Mouse (Mus musculus): ENCODE data around the gene Abhd15. TPM values are rescaled to one million over a fixed set of nuclear protein-coding genes. Genes with fewer than 3 reads are reported as not detected.

Abhd15 gene
- polyA plus RNA-seq (2015; fragmentation: Nextera tagmentation; extraction: Ambion mirVana): 3.2 TPM in 2 replicates

DNA sequence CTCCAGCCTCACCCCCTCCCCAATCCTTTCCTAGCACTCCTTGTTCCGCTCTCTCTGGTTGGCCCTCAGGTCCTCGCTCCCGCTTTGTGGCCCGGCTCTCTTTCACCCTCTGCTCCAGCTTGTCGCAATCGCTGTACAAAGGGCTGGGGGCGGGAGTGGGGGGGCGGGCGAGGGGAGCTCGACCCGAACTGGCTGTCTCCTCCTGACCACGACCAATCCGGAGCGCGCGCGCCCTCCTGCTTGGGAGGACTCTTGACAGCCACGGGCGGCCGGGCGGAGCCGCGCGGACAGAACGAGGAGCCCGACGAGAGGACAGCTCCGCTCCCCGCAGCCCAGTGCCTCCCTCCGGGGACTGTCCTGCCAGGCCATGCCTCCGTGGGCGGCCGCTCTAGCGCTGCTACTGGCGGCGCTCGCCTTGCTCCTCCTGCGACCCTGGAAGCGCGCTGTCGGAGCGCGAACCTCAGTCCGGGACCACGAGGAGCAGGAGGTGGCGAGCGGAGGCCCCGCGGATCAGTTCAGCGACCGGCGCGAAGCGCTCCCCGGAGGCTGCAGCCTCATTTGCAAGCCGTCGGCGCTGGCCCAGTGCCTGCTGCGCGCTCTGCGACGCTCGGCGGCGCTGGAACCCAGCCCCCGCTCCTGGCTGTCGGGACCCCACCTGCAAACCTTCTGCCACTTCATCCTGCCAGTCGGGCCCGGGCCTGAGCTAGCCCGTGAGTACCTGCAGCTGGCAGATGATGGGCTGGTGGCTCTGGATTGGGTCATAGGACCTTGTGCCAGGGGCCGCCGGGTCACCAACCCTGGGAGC is at the start of gene Abhd15:
TSS of gene Abhd15 (plus strand) at position 290 of the 805 bp plus-strand sequence.
- Histone ChIP-seq H3K36me3 (ENCODE audit: control insufficient read depth, insufficient read depth) (no peaks in the 10 kb centered on the region), H3K4me3 (ENCODE audit: low read length) (peak within 1 kb of the TSS; percentile 74), H3K4me2 (ENCODE audit: low read depth, low read length) (peak within 1 kb of the TSS; percentile 98), H3K9me3 (replicated peaks; ENCODE audit: control insufficient read depth, low read length) (no peaks in the 10 kb centered on the region), H3K4me1 (ENCODE audit: control insufficient read depth, insufficient read depth, low read length) (peaks cover 25% of the 10 kb centered on the region), H3K27me3 (ENCODE audit: control insufficient read depth, insufficient read depth, low read length) (peaks cover 4% of the 10 kb centered on the region; the same call in 1 of the 2 replicates), H3K9ac (ENCODE audit: low read length) (peak within 1 kb of the TSS; percentile 78), H3K27ac (ENCODE audit: low read length) (peak within 1 kb of the TSS; percentile 58)
- WGBS: under 1% methylated on average over 72 of the region's 72 CpGs
- ATAC-seq (replicated peaks; ENCODE audit: extremely low read depth, insufficient read depth, low FRiP score): peak; percentile 44

DNA sequence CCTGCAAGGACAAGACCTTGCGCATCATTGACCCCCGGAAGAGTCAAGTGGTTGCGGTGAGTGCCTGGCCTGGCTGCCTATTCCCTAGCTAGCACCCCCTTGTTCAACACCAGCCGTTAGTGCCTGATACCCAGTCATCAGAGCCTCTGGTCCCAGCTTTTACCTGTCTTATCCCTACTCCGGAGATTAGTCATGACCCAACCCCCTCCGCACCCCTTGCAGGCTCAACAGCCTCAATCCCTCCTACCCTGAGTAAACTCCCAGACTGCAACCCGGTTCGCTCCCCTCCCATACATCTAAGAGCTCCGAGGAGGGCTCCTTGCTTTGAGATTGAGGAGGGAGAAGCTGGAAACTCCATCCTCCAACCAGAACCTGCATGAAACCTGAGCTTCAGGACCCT is 48.4 kb upstream of the Abhd15 start:
- no peak overlapping the region for H3K9ac ChIP-seq (ENCODE audit: low read length)
- H3K4me2 ChIP-seq (ENCODE audit: low read depth, low read length): no peak overlapping the region
- peaks cover 36% of the 10 kb centered on the region for H3K4me1 ChIP-seq (ENCODE audit: control insufficient read depth, insufficient read depth, low read length)
- no peaks in the 10 kb centered on the region; the same call in 1 of the 2 replicates for H3K27me3 ChIP-seq (ENCODE audit: control insufficient read depth, insufficient read depth, low read length)
- no peaks in the 10 kb centered on the region for H3K9me3 ChIP-seq (replicated peaks; ENCODE audit: control insufficient read depth, low read length)
- WGBS: 41% methylated on average over 9 of the region's 9 CpGs
- H3K36me3 ChIP-seq (ENCODE audit: control insufficient read depth, insufficient read depth): peaks cover 6% of the 10 kb centered on the region; the same call in 1 of the 2 replicates
- H3K4me3 ChIP-seq (ENCODE audit: low read length): no peak overlapping the region
- no peak for ATAC-seq (replicated peaks; ENCODE audit: extremely low read depth, insufficient read depth, low FRiP score)
- no peak overlapping the region for H3K27ac ChIP-seq (ENCODE audit: low read length)

DNA sequence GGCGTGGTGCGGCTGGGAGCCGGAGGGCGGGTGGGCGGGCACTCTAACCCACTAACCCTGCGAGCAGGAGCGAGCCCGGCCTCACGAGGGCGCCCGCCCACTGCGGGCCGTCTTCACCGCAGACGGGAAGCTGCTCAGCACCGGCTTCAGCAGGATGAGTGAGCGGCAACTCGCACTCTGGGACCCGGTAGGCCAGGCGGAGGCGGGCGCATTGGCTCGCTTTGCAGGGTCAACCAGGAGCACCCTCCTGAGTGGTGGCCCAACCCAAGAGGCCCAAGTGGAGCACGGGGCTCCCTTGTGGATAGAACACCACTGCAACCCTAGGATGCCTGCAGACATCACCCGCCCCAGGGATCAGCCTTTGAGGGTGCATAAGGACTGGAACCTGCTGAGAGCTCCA is 47.8 kb upstream of the Abhd15 start:
- H3K27me3 ChIP-seq (ENCODE audit: control insufficient read depth, insufficient read depth, low read length): no peaks in the 10 kb centered on the region; the same call in 1 of the 2 replicates
- H3K4me1 ChIP-seq (ENCODE audit: control insufficient read depth, insufficient read depth, low read length): peaks cover 33% of the 10 kb centered on the region
- peak overlapping the region; percentile 25; the same call in 1 of the 2 replicates for H3K4me2 ChIP-seq (ENCODE audit: low read depth, low read length)
- H3K36me3 ChIP-seq (ENCODE audit: control insufficient read depth, insufficient read depth): peaks cover 12% of the 10 kb centered on the region
- no peak overlapping the region for H3K27ac ChIP-seq (ENCODE audit: low read length)
- 13% methylated on average over 25 of the region's 25 CpGs for WGBS
- no peaks in the 10 kb centered on the region for H3K9me3 ChIP-seq (replicated peaks; ENCODE audit: control insufficient read depth, low read length)
- ATAC-seq (replicated peaks; ENCODE audit: extremely low read depth, insufficient read depth, low FRiP score): no peak
- no peak overlapping the region for H3K4me3 ChIP-seq (ENCODE audit: low read length)
- no peak overlapping the region for H3K9ac ChIP-seq (ENCODE audit: low read length)

DNA sequence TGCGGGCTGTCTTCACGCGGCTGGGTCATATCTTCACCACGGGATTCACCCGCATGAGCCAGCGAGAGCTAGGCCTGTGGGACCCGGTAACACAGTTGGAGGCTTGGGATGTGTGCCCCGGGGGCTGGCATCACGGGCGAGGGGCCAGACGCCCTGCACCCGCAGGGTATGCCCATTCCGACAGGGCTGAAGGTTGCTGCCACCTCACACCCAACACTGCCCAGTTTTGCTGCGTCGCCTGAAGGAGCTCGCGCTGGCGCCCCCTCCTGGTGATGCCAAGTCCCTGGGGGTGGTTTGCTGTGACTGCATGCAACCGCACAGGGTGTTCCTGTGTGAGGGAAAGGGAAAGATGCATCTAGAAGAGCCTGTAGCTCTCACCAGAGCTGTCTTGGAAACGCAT is 47.1 kb upstream of the Abhd15 start:
- H3K4me3 ChIP-seq (ENCODE audit: low read length): peak overlapping the region; percentile 18; the same call in 1 of the 2 replicates
- no peaks in the 10 kb centered on the region for H3K9me3 ChIP-seq (replicated peaks; ENCODE audit: control insufficient read depth, low read length)
- peak overlapping the region; percentile 16; the same call in 1 of the 2 replicates for H3K9ac ChIP-seq (ENCODE audit: low read length)
- H3K36me3 ChIP-seq (ENCODE audit: control insufficient read depth, insufficient read depth): peaks cover 13% of the 10 kb centered on the region
- no peak overlapping the region for H3K27ac ChIP-seq (ENCODE audit: low read length)
- no peaks in the 10 kb centered on the region; the same call in 1 of the 2 replicates for H3K27me3 ChIP-seq (ENCODE audit: control insufficient read depth, insufficient read depth, low read length)
- WGBS: 20% methylated on average over 20 of the region's 20 CpGs
- H3K4me1 ChIP-seq (ENCODE audit: control insufficient read depth, insufficient read depth, low read length): peaks cover 33% of the 10 kb centered on the region
- H3K4me2 ChIP-seq (ENCODE audit: low read depth, low read length): peak overlapping the region; percentile 25; the same call in 1 of the 2 replicates
- no peak for ATAC-seq (replicated peaks; ENCODE audit: extremely low read depth, insufficient read depth, low FRiP score)

DNA sequence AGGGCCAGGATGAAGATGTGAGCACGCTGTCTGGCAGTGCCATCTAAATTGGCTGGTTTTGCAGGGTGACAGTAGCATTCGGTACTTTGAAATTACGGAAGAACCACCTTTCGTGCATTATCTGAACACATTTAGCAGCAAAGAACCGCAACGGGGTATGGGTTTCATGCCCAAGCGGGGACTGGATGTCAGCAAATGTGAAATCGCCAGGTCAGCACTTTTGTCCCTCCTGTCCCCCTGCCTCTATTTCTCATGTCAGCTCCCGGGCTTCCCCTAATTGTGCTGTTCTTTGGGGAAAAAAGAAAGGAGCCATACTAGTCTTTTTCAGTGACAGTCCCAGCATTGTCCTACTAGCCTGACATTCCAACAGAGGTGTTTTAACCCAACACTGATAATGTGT is 46.5 kb upstream of the Abhd15 start:
- Histone ChIP-seq H3K4me3 (ENCODE audit: low read length) (no peak overlapping the region), H3K27me3 (ENCODE audit: control insufficient read depth, insufficient read depth, low read length) (no peaks in the 10 kb centered on the region; the same call in 1 of the 2 replicates), H3K36me3 (ENCODE audit: control insufficient read depth, insufficient read depth) (peaks cover 13% of the 10 kb centered on the region), H3K4me2 (ENCODE audit: low read depth, low read length) (no peak overlapping the region), H3K27ac (ENCODE audit: low read length) (no peak overlapping the region), H3K9me3 (replicated peaks; ENCODE audit: control insufficient read depth, low read length) (no peaks in the 10 kb centered on the region), H3K4me1 (ENCODE audit: control insufficient read depth, insufficient read depth, low read length) (peaks cover 32% of the 10 kb centered on the region), H3K9ac (ENCODE audit: low read length) (no peak overlapping the region)
- ATAC-seq (replicated peaks; ENCODE audit: extremely low read depth, insufficient read depth, low FRiP score): no peak
- 85% methylated on average over 9 of the region's 9 CpGs for WGBS

DNA sequence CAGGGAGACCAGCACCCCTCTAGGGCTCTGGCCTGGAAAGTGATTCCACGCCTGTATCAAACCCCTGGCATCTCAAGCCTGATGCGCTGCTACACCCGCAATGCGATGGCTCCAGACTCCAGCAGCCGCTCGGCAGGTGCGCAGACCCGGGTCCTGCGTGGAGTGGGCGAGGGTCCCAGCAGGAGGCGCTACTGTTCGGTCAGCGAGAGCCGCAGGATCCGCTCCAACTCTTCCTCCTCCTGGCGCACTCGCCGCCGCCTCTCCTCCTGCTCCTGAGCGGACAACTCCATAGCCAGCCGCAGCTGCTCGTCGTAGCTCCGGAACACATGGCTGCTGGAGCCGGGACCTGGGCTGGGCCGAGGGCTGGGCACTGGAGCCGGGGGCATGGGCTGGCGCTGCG is 43.5 kb upstream of the Abhd15 start:
- Histone ChIP-seq H3K4me3 (ENCODE audit: low read length) (no peak overlapping the region), H3K9ac (ENCODE audit: low read length) (no peak overlapping the region), H3K27ac (ENCODE audit: low read length) (no peak overlapping the region), H3K36me3 (ENCODE audit: control insufficient read depth, insufficient read depth) (peaks cover 13% of the 10 kb centered on the region), H3K9me3 (replicated peaks; ENCODE audit: control insufficient read depth, low read length) (no peaks in the 10 kb centered on the region), H3K4me1 (ENCODE audit: control insufficient read depth, insufficient read depth, low read length) (0 out of 2 replicates have a peak, but pooled peaks cover 4% of the 10 kb centered on the region), H3K27me3 (ENCODE audit: control insufficient read depth, insufficient read depth, low read length) (no peaks in the 10 kb centered on the region), H3K4me2 (ENCODE audit: low read depth, low read length) (no peak overlapping the region)
- 77% methylated on average over 27 of the region's 29 CpGs for whole genome bisulfite sequencing
- ATAC-seq (replicated peaks; ENCODE audit: extremely low read depth, insufficient read depth, low FRiP score): no peak

DNA sequence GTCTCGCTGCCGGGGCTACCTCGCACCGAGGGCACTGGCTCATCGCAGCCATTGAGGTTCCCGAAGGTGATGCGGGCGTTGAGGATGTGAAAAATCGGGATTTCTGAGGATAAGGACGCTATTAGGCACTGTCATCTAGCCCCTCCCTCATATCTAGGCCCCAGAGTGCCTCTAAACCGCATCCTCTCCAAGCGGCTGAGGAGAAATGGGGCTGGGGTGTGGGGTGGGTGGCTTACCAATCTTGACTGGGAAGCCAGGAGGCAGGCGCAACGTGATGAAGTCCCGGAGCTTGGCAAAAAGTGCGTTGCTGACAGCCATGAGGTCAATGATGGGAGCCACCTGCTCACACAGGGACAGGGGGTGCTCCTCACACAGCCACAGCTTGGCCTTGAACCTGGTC is 42.1 kb upstream of the Abhd15 start:
- Histone ChIP-seq H3K36me3 (ENCODE audit: control insufficient read depth, insufficient read depth) (peaks cover 13% of the 10 kb centered on the region), H3K9me3 (replicated peaks; ENCODE audit: control insufficient read depth, low read length) (no peaks in the 10 kb centered on the region), H3K27me3 (ENCODE audit: control insufficient read depth, insufficient read depth, low read length) (no peaks in the 10 kb centered on the region), H3K4me2 (ENCODE audit: low read depth, low read length) (no peak overlapping the region), H3K9ac (ENCODE audit: low read length) (no peak overlapping the region), H3K4me3 (ENCODE audit: low read length) (no peak overlapping the region), H3K4me1 (ENCODE audit: control insufficient read depth, insufficient read depth, low read length) (0 out of 2 replicates have a peak, but pooled peaks cover under 1% of the 10 kb centered on the region), H3K27ac (ENCODE audit: low read length) (no peak overlapping the region)
- ATAC-seq (replicated peaks; ENCODE audit: extremely low read depth, insufficient read depth, low FRiP score): no peak
- 85% methylated on average over 16 of the region's 16 CpGs for WGBS

DNA sequence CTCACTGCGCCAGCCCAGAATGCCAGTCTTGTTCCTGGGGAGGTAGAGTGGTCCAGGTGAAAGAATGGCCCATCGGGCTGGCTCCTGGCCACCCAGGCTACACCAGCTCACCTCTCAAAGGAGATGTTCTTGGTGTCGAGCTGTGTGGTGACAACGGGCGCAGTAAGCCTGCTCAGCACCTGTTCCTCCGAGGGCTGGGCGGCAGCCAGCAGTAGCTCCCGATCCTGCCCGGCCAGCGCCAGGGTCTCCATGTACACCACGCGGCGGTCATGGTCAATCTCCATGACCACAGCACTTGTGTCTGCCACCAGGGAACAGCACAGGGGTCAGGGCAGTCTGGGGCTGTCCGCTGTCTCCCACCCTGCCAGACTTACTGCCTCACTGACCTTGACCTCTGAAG is 38.7 kb upstream of the Abhd15 start:
- WGBS: 93% methylated on average over 14 of the region's 14 CpGs
- H3K27me3 ChIP-seq (ENCODE audit: control insufficient read depth, insufficient read depth, low read length): no peaks in the 10 kb centered on the region
- H3K4me2 ChIP-seq (ENCODE audit: low read depth, low read length): no peak overlapping the region
- no peak for ATAC-seq (replicated peaks; ENCODE audit: extremely low read depth, insufficient read depth, low FRiP score)
- no peaks in the 10 kb centered on the region for H3K9me3 ChIP-seq (replicated peaks; ENCODE audit: control insufficient read depth, low read length)
- no peak overlapping the region for H3K27ac ChIP-seq (ENCODE audit: low read length)
- H3K4me1 ChIP-seq (ENCODE audit: control insufficient read depth, insufficient read depth, low read length): no peaks in the 10 kb centered on the region
- no peak overlapping the region for H3K4me3 ChIP-seq (ENCODE audit: low read length)
- H3K36me3 ChIP-seq (ENCODE audit: control insufficient read depth, insufficient read depth): peaks cover 10% of the 10 kb centered on the region
- H3K9ac ChIP-seq (ENCODE audit: low read length): no peak overlapping the region

DNA sequence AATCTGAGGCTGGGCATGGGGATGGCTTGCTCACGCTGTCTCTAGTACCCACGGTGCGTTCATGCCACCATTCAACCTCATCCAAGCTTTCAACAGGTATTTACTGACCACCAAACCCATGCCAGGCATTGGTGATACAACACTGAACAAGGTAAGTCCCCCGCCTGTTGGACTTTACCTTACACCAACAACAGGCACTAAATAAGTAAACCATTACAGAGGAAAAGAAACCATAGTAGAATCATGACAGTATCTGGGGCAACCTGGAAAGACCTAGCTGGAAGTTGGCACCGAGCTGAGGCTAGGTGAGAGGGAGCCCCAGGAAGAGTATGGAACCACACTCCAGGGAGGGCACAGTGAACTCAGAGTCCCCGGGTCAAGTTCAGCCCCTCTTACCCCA is 38.0 kb upstream of the Abhd15 start:
- 84% methylated on average over 6 of the region's 6 CpGs for WGBS

More for the DNA sequence above, 38.0 kb upstream of the Abhd15 start:
- no peak overlapping the region for H3K4me2 ChIP-seq (ENCODE audit: low read depth, low read length)
- no peaks in the 10 kb centered on the region for H3K4me1 ChIP-seq (ENCODE audit: control insufficient read depth, insufficient read depth, low read length)
- no peak overlapping the region for H3K4me3 ChIP-seq (ENCODE audit: low read length)
- no peak for ATAC-seq (replicated peaks; ENCODE audit: extremely low read depth, insufficient read depth, low FRiP score)
- no peaks in the 10 kb centered on the region for H3K27me3 ChIP-seq (ENCODE audit: control insufficient read depth, insufficient read depth, low read length)
- H3K9me3 ChIP-seq (replicated peaks; ENCODE audit: control insufficient read depth, low read length): no peaks in the 10 kb centered on the region
- no peak overlapping the region for H3K27ac ChIP-seq (ENCODE audit: low read length)
- no peak overlapping the region for H3K9ac ChIP-seq (ENCODE audit: low read length)
- peaks cover 4% of the 10 kb centered on the region for H3K36me3 ChIP-seq (ENCODE audit: control insufficient read depth, insufficient read depth)
